Mouse (Mus musculus) lung, postnatal 0 days (tissue): ENCODE results near the gene Pcdh9. TPM values are rescaled to one million over a fixed set of nuclear protein-coding genes. Genes with fewer than 3 reads are reported as not detected.

Experiments used
- ATAC-seq: fragments of 200-750 bp; cut with Nextera tagmentation; 2 replicates; pipeline ENCODE4 v1.8.0; 2017; ENCODE audit warnings: moderate library complexity
- DNase-seq: peaks from one replicate; pipeline ENCODE4 v3.0.0-alpha.2; 2016; ENCODE audit warnings: low spot score
- H3K27ac ChIP-seq: fragments of 300-500 bp; sonication (generic); 2 replicates; pipeline ENCODE4 v1.5.1; 2014; ENCODE audit warnings: antibody characterized with exemption, mild to moderate bottlenecking, low read length, mixed read lengths
- H3K27me3 ChIP-seq: fragments of 300-500 bp; sonication (generic); replicated peaks from 2 replicates; pipeline ENCODE4 v1.6.1; 2014; ENCODE audit warnings: low read length, mixed read lengths; ENCODE audit not compliant: insufficient read depth
- H3K36me3 ChIP-seq: fragments of 300-500 bp; sonication (generic); 2 replicates; pipeline ENCODE4 v1.6.1; 2014; ENCODE audit warnings: low read length, mixed read lengths; ENCODE audit not compliant: insufficient read depth
- H3K4me1 ChIP-seq: fragments of 300-500 bp; sonication (generic); 2 replicates; pipeline ENCODE4 v1.6.1; 2014; ENCODE audit warnings: antibody characterized with exemption, low read depth, low read length, mixed read lengths; ENCODE audit not compliant: insufficient read depth
- H3K4me2 ChIP-seq: fragments of 300-500 bp; sonication (generic); replicated peaks from 2 replicates; pipeline ENCODE4 v1.6.1; 2014; ENCODE audit warnings: low read depth, mild to moderate bottlenecking, low read length, moderate library complexity, mixed read lengths
- H3K4me3 ChIP-seq: fragments of 300-500 bp; sonication (generic); 2 replicates; pipeline ENCODE4 v1.5.1; 2014; ENCODE audit warnings: low read depth, low read length
- H3K9ac ChIP-seq: fragments of 300-500 bp; sonication (generic); replicated peaks from 2 replicates; pipeline ENCODE4 v1.6.1; 2014; ENCODE audit warnings: low read depth, mild to moderate bottlenecking
- H3K9me3 ChIP-seq: fragments of 300-500 bp; sonication (generic); 2 replicates; pipeline ENCODE4 v1.6.1; 2016; ENCODE audit warnings: low read length, mixed read lengths
- CTCF ChIP-seq: IDR thresholded peaks from 2 replicates; pipeline ENCODE4 v1.5.1; 2016; ENCODE audit warnings: antibody characterized with exemption, mild to moderate bottlenecking
- EP300 ChIP-seq: IDR thresholded peaks from 2 replicates; pipeline ENCODE4 v1.6.1; 2016; ENCODE audit warnings: antibody characterized with exemption, mild to moderate bottlenecking, control low read depth
- WGBS: fragments of 180-500 bp; shearing (Covaris S2); extraction: QIAGEN DNeasy Blood & Tissue Kit; methylation state at CpG from one replicate; pipeline ENCODE4 v1.1.7; 2014; 5-methylcytosine and 5-hydroxymethylcytosine counted together
- polyA plus RNA-seq: library from polyadenylated mRNA; unstranded; fragments of >200 nt; fragmentation: Nextera tagmentation; extraction: Ambion mirVana; gene quantifications from 2 replicates; pipeline ENCODE4 v1.2.1, GENCODE M21; 2015

Gene Pcdh9
- polyA plus RNA-seq, 1 experiment from 2014 or later = 1.4 TPM

DNA sequence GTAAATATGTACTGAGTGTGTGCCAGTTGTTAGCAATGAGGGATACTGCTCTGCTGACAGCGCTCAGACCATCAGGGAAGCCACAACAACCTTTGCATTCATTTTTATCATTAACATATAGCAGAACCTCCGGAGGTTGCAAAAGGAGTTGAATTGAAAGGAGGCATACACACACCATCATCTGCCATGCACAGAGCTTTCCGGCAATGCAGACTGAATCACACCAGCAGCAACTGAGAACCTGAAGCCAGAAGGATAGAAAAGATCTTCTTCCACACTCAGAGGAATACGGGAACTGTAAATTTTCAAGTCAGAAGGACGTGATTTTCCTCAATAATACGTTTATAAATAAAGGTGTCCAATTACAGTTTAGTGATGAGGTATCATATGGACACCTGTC lies 747.1 kb downstream of the Pcdh9 start:
- H3K4me1 ChIP-seq = no peaks in the 10 kb centered on the region
- no peak overlapping the region for H3K4me3 ChIP-seq
- H3K9ac ChIP-seq = no peak overlapping the region
- no peaks in the 10 kb centered on the region for H3K36me3 ChIP-seq
- H3K4me2 ChIP-seq = no peak overlapping the region
- H3K27ac ChIP-seq = no peak overlapping the region
- no peak for TF ChIP-seq EP300
- no peak for TF ChIP-seq CTCF
- DNase-seq (no peak), ATAC-seq (no peak)
- H3K27me3 ChIP-seq = no peaks in the 10 kb centered on the region
- 70% methylated on average over 6 of the region's 6 CpGs for WGBS
- H3K9me3 ChIP-seq = no peaks in the 10 kb centered on the region

DNA sequence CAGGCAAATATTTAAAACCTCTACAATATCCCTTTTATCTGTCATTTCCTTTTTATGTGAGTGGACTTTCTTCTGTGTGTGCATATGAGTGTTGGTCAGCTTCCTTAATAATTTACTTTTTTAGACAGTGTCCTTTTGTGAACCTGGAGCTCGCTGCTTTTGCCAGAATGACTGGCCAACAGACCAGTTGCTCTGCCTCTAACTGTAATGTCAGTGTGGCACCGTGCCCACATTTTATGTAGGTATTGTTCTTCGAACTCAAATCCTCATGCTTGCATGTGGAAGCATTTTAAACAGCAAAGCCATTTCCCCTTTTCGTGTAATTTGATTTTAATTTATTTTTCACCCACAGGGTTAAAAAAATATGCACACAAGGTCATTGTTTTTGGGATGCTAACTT lies 748.4 kb downstream of the Pcdh9 start:
- H3K27me3 ChIP-seq = no peaks in the 10 kb centered on the region
- H3K4me1 ChIP-seq = no peaks in the 10 kb centered on the region
- no peak overlapping the region for H3K9ac ChIP-seq
- H3K27ac ChIP-seq = no peak overlapping the region
- DNase-seq (no peak), ATAC-seq (no peak)
- H3K4me3 ChIP-seq = no peak overlapping the region
- H3K4me2 ChIP-seq = no peak overlapping the region
- no peak for TF ChIP-seq CTCF
- no peak for TF ChIP-seq EP300
- no peaks in the 10 kb centered on the region for H3K9me3 ChIP-seq
- no peaks in the 10 kb centered on the region for H3K36me3 ChIP-seq
- 47% methylated on average over 4 of the region's 4 CpGs for WGBS

DNA sequence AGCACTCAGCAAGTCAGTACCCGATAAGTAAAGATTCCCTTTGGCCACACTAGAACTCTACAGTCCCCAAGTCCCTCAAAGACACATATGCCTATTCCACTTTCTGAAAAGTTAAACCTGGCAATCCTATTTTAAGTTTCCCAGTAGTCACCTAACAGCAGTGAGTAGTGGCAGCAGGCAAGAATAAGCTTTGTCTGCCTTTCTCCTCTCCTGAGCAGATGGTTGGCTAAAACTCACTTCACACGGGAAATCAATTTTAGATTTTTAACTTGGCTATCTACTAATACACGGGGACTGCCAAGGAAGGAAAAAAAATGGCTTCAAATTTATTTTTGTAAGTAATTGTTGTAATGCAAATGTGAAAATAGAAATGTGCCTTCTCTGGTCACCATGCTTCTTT lies 763.5 kb downstream of the Pcdh9 start:
- no peak overlapping the region for H3K4me3 ChIP-seq
- ATAC-seq (no peak), DNase-seq (no peak)
- no peaks in the 10 kb centered on the region for H3K4me1 ChIP-seq
- H3K27me3 ChIP-seq = no peaks in the 10 kb centered on the region
- no peak overlapping the region for H3K27ac ChIP-seq
- H3K9me3 ChIP-seq = no peaks in the 10 kb centered on the region
- TF ChIP-seq CTCF (no peak), EP300 (no peak)
- WGBS = 70% methylated on average over 3 of the region's 3 CpGs
- no peak overlapping the region for H3K9ac ChIP-seq
- no peaks in the 10 kb centered on the region for H3K36me3 ChIP-seq
- H3K4me2 ChIP-seq = no peak overlapping the region

GRCm38 (mm10) chr14:93102755-93103154 lies 787.7 kb downstream of the Pcdh9 start:
- no peak overlapping the region for H3K27ac ChIP-seq
- TF ChIP-seq CTCF (no peak), EP300 (no peak)
- H3K4me1 ChIP-seq = no peaks in the 10 kb centered on the region
- no peak overlapping the region for H3K4me2 ChIP-seq
- ATAC-seq (no peak), DNase-seq (no peak)
- no peak overlapping the region for H3K4me3 ChIP-seq
- H3K9me3 ChIP-seq = no peaks in the 10 kb centered on the region
- WGBS = 58% methylated on average over 2 of the region's 2 CpGs
- H3K9ac ChIP-seq = no peak overlapping the region
- H3K27me3 ChIP-seq = no peaks in the 10 kb centered on the region
- H3K36me3 ChIP-seq = no peaks in the 10 kb centered on the region

- ATAC-seq (no peak), DNase-seq (no peak)
- Histone ChIP-seq H3K36me3 (no peaks in the 10 kb centered on the region), H3K4me2 (no peak overlapping the region), H3K27me3 (no peaks in the 10 kb centered on the region), H3K9me3 (no peaks in the 10 kb centered on the region), H3K27ac (no peak overlapping the region), H3K4me1 (no peaks in the 10 kb centered on the region), H3K9ac (no peak overlapping the region), H3K4me3 (no peak overlapping the region)
- TF ChIP-seq CTCF = no peak
- 20% methylated on average over 2 of the region's 2 CpGs for WGBS
Observed at GRCm38 (mm10) chr14:93095081-93095480, 795.4 kb downstream of the Pcdh9 start.

GRCm38 (mm10) chr14:93092806-93093205 lies 797.7 kb downstream of the Pcdh9 start:
- Histone ChIP-seq H3K36me3 (no peaks in the 10 kb centered on the region), H3K4me3 (no peak overlapping the region), H3K4me1 (no peaks in the 10 kb centered on the region), H3K9me3 (no peaks in the 10 kb centered on the region), H3K4me2 (no peak overlapping the region), H3K27me3 (no peaks in the 10 kb centered on the region), H3K27ac (no peak overlapping the region), H3K9ac (no peak overlapping the region)
- ATAC-seq (no peak), DNase-seq (no peak)
- TF ChIP-seq EP300 = no peak
- TF ChIP-seq CTCF = no peak
- WGBS = 50% methylated on average over 4 of the region's 4 CpGs

DNA sequence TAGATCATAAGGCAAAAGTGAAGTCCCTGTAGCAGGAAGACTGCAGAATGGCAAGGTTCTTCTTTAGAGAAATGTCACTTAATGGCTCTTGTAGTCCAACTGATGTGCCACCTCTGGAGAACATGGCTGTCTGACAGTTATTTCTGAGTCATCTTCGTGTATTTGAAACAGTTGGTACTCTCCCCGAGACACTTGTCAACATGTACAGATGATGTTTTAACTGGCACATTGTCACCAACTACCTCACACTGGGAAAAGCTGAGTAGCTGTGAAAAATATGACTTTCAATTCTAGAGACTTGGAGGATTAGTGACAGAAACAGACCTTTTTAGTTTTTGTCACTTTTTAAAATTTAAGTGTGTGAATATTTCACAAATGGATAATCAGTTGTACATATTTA lies 804.8 kb downstream of the Pcdh9 start:
- ATAC-seq (no peak), DNase-seq (no peak)
- H3K9ac ChIP-seq = no peak overlapping the region
- H3K4me1 ChIP-seq = no peaks in the 10 kb centered on the region
- H3K4me2 ChIP-seq = no peak overlapping the region
- H3K27ac ChIP-seq = no peak overlapping the region
- no peak for TF ChIP-seq CTCF
- no peak for TF ChIP-seq EP300
- no peaks in the 10 kb centered on the region for H3K9me3 ChIP-seq
- 58% methylated on average over 2 of the region's 2 CpGs for WGBS
- no peaks in the 10 kb centered on the region for H3K27me3 ChIP-seq
- H3K36me3 ChIP-seq = no peaks in the 10 kb centered on the region
- H3K4me3 ChIP-seq = no peak overlapping the region
